10 mouse cellular contexts compared by ENCODE assay signal in the genomic region with DNA sequence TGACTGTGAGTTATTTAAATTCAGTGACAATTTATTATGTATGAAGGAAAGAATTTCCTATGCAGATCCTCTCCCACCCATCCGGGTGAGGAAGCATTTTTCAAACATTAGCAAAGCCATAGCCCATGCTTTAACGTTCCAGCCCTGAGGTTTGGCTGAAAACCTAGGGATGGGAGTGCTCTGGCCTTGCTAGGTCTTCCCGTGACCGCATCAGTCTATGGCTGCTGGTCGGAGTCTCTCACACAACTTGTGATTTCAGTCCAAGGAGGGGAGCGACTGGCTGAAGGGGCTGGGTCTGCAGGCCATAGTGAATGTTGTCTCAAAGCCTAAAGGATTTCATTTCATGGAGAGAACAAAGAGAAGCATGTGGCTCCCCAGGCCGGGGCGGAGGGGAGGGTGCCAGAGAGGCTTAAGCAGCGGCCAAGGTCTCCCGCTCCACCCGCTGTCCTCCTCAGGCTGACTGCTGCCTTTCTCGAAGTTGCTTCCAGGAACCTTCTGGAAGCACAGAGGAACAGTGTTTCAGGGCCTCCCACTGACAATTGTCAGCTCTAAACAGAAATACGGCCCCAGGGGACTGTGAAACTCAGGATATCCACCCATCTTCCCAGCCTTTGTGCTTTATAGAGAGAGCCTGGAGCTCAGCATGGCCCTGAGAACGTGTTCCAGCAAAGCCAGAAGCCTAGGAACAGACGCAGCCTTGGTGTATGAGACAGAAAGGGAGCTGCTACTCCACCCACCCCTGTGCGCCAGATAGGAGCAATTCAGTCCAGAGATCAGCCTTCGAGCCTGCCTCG. TPM values are rescaled to one million over a fixed set of nuclear protein-coding genes. Genes with fewer than 3 reads are reported as not detected.
DNase-seq lines count a peak whose midpoint lies in the region; ATAC-seq and TF ChIP-seq lines count a peak whose summit lies in the region.
"Had no signal": no experiment of that assay in that cellular context is flagged by ENCODE, and none has a peak within 500 bp of the region (broad histone marks: within the 10 kb centered on the region; RNA-seq: fewer than 3 reads in every experiment).

No protein-coding gene starts in this region.

- H3K4me2 ChIP-seq in intestine, embryonic 16.5 days (ENCODE audit: low read depth, low read length): peak overlapping the region; percentile 21; the same call in 1 of the 2 replicates

- peak; percentile 69 for ATAC-seq in intestine, embryonic 16.5 days

- H3K9ac ChIP-seq in intestine, embryonic 16.5 days (ENCODE audit: low read depth, low read length): peak overlapping the region; percentile 20

- H3K27me3 ChIP-seq in intestine, embryonic 16.5 days (replicated peaks; ENCODE audit: control insufficient read depth, insufficient read depth, low read length): no peaks in the 10 kb centered on the region

- H3K4me3 ChIP-seq in layer of hippocampus, adult 2 months: no peak overlapping the region; the same call in 1 of the 2 replicates
- no peak overlapping the region for H3K4me3 ChIP-seq in brown adipose tissue, adult 24 weeks (ENCODE audit: insufficient read depth, low read depth, low read length)
- H3K4me3 ChIP-seq in intestine, embryonic 16.5 days (ENCODE audit: low read length): no peak overlapping the region

- H3K4me1 ChIP-seq in brown adipose tissue, adult 24 weeks (ENCODE audit: control insufficient read depth, insufficient read depth, insufficient read length, low read length): peaks cover 44% of the 10 kb centered on the region
- peaks cover 21% of the 10 kb centered on the region for H3K4me1 ChIP-seq in intestine, embryonic 16.5 days (ENCODE audit: control insufficient read depth, insufficient read depth, low read length)

- 48% methylated on average over 18 of the region's 18 CpGs for WGBS in intestine, embryonic 16.5 days

- TF ChIP-seq CTCF in layer of hippocampus, adult 2 months (conservative IDR thresholded peaks at IDR 0.05): no peak

- no peak for DNase-seq in layer of hippocampus, adult 2 months (ENCODE audit: low spot score in 2 of 2)
- DNase-seq in layer of hippocampus, adult 11-12 months (ENCODE audit: low spot score): no peak
- peak; percentile 68 for DNase-seq in gastrocnemius, postnatal 25 days
- DNase-seq in lung, postnatal 4 days: peak; percentile 39 to 52
- DNase-seq in natural killer cell, adult 2 months (ENCODE audit: low spot score in 2 of 2): no peak
- DNase-seq in right cerebral cortex, adult 18-20 months: no peak

- H3K9me3 ChIP-seq in intestine, embryonic 16.5 days (ENCODE audit: control insufficient read depth, low read length): no peaks in the 10 kb centered on the region

- peak overlapping the region; percentile 84 for H3K27ac ChIP-seq in layer of hippocampus, adult 2 months
- H3K27ac ChIP-seq in brown adipose tissue, adult 24 weeks (replicated peaks; ENCODE audit: low read depth, low read length): peak overlapping the region; percentile 75
- H3K27ac ChIP-seq in intestine, embryonic 16.5 days (ENCODE audit: low read length): peak overlapping the region; percentile 79

- H3K36me3 ChIP-seq in intestine, embryonic 16.5 days (ENCODE audit: control insufficient read depth, insufficient read depth, low read length): no peaks in the 10 kb centered on the region

RNA-seq across cellular contexts. Expression of gene Gm49361, which starts 38.6 kb away (rescaled TPM):
- total RNA-seq in layer of hippocampus, adult 2 months (2021): 1 to 10 TPM in 1 of 2 experiments, under 1 TPM in 1; 0.32 to 3.1 TPM
- not detected in 2 replicates for polyA plus RNA-seq in brown adipose tissue, adult 24 weeks (2012; ENCODE audit: insufficient read depth, insufficient read length, missing spikeins)
- under 1 TPM in 1 of 2 experiments, not detected in 1; 0.51 TPM for total RNA-seq in gastrocnemius, postnatal 25 days (2021)
- not detected in 2 replicates for polyA plus RNA-seq in intestine, embryonic 16.5 days (2015; fragmentation: Nextera tagmentation; extraction: Ambion mirVana)
- polyA plus RNA-seq: gonadal fat pad, adult 2 months; spleen, adult 2 months had no signal

RNA-seq across cellular contexts. Expression of gene Xpo4, which starts 42.1 kb away (rescaled TPM):
- 10 to 100 TPM; 14.4 to 15.0 TPM for total RNA-seq in layer of hippocampus, adult 2 months (2021)
- polyA plus RNA-seq in brown adipose tissue, adult 24 weeks (2012; ENCODE audit: insufficient read depth, insufficient read length, missing spikeins): 5.5 and 5.9 TPM in 2 replicates
- 10 to 100 TPM in 1 of 2 experiments, 1 to 10 TPM in 1; 6.4 to 10.1 TPM for total RNA-seq in gastrocnemius, postnatal 25 days (2021)
- 16.1 and 17.0 TPM in 2 replicates for polyA plus RNA-seq in intestine, embryonic 16.5 days (2015; fragmentation: Nextera tagmentation; extraction: Ambion mirVana)

RNA-seq across cellular contexts. Expression of gene Lats2, which starts 50.9 kb away (rescaled TPM):
- 10 to 100 TPM; 42.5 to 49.0 TPM for total RNA-seq in layer of hippocampus, adult 2 months (2021)
- 19.5 and 20.1 TPM in 2 replicates for polyA plus RNA-seq in brown adipose tissue, adult 24 weeks (2012; ENCODE audit: insufficient read depth, insufficient read length, missing spikeins)
- 10 to 100 TPM; 13.6 to 19.8 TPM for total RNA-seq in gastrocnemius, postnatal 25 days (2021)
- polyA plus RNA-seq in intestine, embryonic 16.5 days (2015; fragmentation: Nextera tagmentation; extraction: Ambion mirVana): 11.5 and 13.4 TPM in 2 replicates

Comparison
In these comparisons a context has a peak if more than half of its experiments do, and no peak if none do; other contexts are left out.
1. DNase-seq: peak in gastrocnemius, postnatal 25 days (single experiment) and lung, postnatal 4 days (2 of 2); none in layer of hippocampus, adult 2 months (0 of 2), layer of hippocampus, adult 11-12 months (single experiment), natural killer cell, adult 2 months (0 of 2) and right cerebral cortex, adult 18-20 months (single experiment).
2. Peak in every context shown above with its lines, with median percentiles within 50 percentile points of each other: H3K27ac ChIP-seq.